Mouse (Mus musculus) thymus, postnatal 0 days (tissue): ENCODE results near the gene Pskh1. TPM values are rescaled to one million over a fixed set of nuclear protein-coding genes. Genes with fewer than 3 reads are reported as not detected.
A peak's percentile ranks its signal among the peaks of the same experiment; 100 is the strongest.

Source experiments
- DNase-seq: peaks from one replicate; pipeline ENCODE4 v3.0.0-alpha.2; 2015; ENCODE audit warnings: low spot score
- polyA plus RNA-seq: library from polyadenylated mRNA; unstranded; fragments of >200 nt; fragmentation: Nextera tagmentation; extraction: Ambion mirVana; gene quantifications from 2 replicates; pipeline ENCODE4 v1.2.1, GENCODE M21; 2015

The Pskh1 gene
- polyA plus RNA-seq = 18.4 and 21.6 TPM in 2 replicates

DNA sequence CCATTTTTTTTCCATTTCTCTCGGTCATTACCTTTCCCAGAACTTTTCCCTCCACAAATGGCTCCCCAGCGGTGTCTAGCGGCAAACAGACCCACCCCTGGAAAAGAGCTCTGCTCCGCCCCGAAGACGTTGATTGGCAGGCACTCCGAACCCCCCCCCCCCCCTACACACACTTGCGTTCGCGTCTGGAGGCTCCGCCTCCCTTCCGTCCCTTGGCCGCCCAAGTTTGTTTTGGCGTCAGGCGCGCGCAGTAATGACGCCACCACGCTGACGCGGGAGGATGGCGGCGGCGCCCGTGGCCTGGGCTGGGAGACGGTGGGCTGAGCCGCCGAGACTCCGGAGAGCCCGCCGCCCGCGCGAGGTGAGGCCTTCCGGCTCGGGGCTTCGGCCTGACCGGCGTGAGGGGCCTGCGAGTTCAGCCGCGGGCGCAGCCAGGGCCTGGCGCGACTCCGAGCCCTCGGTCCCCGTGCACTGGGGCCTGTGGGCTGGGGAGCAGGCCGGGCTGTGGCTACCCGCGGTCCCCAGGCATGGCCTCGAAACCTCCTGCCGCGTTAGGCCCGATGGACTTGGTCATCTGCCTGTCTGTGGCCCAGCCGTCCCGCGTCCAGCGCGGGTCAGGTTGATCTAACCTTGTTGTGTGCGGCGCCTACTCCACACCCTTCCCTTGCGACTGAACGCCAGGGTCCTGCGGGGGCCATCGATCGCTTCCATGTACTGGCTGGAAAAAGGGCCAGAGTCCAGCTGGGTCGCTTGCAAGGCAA is at the start of gene Pskh1:
Pskh1 (plus strand) TSS at position 262 of the 761 bp plus-strand sequence.
- DNase-seq = peak; percentile 95

DNA sequence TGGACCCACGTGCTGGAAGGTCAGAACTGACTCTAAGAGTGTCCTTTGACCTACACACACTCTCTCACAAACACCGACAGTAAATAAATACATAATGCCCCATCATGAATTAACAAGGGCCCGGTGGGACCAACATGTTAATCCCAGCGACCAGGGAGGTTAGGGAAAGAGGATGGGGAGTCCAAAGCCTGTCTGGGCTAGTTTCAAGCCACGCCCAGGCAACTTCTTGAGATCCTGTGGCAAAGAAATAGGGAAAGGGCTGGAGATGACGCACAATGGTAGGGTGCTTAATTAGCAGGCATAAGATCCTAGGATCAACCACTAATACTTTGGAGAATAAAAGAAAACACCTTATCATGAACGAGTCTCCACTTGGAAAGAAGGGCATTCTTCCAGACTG is 49.6 kb upstream of the Pskh1 start:
- DNase-seq = no peak

DNA sequence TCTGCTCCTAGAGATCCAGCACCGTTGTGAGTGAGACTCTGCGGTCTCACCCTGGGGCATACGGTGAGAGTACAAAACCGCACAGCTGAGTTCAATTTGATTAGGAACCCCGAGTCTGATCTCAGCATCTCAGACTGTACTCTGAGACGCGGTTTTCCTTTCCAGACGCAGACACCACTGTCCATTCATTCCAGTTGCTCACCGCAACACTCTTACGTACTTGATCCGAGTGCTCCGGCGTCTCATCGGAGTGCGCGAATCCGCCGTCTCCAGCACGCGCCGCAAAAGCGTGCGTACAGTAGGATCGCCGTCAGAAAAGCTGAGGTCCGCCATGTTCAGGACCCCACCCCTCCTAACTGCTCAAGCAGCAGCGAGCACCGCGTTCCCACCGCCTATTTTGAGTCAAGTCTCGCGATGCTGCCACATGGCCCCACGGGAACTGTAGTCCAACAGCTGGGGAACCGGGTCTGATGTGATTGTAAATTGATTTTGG is 48.5 kb upstream of the Pskh1 start:
- DNase-seq = peak; percentile 92

DNA sequence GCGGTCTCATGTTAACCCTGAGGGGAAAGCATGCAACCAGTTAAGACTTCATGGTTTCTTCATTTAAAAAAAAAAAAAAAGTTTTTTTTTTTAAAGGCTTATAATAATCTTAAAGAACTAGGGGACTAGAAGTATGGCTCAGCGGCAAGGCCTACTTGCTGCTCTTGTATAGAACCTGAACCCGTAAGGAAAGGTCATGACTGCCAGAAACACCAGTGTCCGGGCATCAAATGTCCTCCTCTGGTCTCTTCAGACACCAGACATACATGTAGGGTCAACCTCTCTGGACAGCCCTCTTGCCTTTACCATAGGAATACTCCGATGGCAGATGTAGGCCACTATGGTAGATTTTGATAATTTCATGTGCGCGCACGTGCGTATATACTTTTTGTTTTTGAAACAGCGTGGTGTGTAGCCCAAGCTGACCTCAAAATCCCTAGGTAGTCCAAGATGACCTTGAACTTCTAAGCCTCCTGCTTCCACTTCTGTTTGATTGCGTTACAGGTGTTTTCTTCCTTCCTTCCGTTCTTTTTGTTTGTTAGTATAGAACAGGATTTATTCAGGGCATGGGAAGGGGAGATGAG is 48.0 kb upstream of the Pskh1 start:
- no peak for DNase-seq

DNA sequence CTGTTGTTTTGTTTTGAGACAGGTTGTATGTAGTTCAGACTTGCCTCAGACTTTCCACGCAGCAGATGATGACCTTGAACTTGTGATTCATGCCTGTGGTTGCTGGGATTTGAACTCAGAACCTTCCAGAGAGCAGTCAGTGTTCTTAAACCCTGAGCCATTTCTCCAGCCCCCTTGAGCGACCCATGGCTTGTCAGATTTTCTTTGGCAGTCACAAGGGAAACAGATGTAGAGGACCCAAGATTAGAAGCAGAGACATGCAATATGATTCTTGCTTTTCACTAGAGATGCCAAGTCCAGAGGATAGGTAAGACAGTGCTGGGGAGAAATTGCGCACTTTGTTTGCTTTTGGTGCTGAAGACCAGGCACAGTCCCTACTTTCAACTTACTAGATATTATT is 47.1 kb upstream of the Pskh1 start, which contains the start of gene Cenpt:
Cenpt (minus strand) TSS at position 101 of the 400 bp plus-strand sequence.
- no peak for DNase-seq

DNA sequence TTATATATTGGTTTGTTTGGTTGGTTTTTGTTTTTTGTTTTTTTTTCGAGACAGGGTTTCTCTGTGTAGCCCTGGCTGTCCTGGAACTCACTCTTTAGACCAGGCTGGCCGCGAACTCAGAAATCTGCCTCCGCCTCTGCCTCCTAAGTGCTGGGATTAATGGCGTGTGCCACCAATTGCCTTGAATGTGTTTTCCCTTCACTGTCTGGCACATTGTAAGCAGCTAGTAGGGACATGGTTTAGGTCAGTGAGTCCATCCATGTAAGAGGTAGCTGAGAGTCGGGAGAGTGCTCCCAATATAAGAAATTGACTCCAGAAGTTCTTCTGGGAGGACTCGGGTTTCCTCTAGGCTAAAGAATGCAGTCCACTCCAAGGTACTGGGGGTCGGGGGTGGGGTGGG is 45.9 kb upstream of the Pskh1 start:
- DNase-seq = no peak

DNA sequence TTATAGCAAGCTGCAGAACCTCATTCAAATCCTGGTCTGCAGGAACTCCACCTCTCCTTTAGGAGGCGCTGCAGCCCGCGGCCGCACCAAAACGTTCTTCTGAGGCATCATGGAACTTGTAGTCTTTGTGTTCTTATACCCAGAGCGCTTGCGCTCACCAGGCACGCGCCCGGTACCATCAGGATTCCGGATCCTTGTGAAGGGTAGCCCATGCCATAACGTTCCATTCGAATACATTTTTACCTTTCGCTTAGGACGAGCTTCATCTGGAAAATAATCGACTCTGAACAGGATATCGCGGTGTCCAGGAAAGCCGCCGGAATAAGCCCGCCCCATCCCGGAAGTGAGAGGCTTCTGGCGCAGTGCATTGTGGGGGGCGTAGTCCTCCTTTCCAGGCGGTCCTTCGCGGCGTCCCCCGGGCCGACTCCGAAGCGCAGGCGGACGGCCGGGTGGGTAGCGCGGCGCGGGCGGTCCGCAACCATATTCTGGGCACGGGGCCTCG is 45.5 kb upstream of the Pskh1 start, which contains the start of gene Thap11:
Thap11 (plus strand) TSS at position 418 of the 502 bp plus-strand sequence.
- peak; percentile 95 for DNase-seq

DNA sequence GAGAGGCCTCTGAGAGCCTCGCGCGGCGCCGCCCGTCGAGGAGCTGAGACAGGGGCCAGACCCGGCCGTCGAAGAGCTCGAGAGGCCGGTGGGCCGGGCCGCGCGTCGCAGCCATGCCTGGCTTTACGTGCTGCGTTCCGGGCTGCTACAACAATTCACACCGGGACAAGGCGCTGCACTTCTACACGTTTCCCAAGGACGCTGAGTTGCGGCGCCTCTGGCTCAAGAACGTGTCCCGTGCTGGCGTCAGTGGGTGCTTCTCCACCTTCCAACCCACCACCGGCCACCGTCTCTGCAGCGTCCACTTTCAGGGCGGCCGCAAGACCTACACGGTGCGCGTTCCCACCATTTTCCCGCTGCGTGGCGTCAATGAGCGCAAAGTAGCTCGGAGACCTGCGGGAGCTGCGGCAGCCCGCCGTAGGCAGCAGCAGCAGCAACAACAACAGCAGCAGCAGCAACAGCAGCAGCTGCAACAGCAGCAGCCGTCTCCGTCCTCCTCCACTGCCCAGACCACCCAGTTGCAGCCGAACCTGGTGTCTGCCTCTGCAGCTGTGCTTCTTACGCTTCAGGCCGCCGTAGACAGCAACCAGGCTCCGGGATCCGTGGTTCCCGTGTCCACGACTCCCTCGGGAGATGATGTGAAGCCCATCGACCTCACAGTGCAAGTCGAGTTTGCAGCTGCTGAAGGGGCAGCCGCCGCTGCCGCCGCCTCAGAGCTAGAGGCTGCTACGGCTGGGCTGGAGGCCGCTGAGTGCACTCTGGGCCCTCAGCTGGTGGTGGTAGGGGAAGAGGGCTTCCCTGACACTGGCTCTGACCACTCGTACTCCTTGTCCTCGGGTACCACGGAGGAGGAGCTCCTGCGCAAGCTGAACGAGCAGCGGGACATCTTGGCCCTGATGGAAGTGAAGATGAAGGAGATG is 44.7 kb upstream of the Pskh1 start:
- peak; percentile 29 for DNase-seq

DNA sequence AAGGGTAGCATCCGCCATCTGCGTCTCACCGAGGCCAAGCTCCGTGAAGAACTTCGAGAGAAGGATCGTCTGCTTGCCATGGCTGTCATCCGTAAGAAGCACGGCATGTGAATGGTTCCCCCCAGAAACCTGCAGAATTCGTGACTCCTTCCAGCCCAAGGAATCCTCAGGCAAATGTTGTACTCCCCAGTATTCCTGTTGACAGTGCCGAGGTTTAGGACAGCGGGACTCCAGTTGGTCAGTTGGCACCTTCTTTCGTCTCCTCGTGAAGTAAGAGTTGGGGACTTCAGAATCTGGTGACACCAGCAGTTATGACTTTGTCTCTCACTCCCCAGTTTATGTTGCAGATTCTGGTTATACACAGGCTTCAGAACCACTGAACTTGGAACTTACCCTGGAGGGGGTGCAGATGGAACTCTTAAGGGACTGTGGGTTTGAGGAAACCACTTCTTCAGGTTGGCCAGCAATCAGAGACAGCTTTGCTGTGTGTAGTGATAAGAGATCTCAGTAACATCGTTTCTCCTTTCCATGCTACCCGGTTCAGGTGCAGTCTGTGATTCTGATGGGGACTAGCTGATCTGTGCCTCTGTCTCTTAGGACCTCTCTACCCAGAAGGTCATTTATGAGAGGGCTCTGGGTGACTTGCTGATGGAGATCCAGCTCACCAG is 43.9 kb upstream of the Pskh1 start:
- DNase-seq = peak; percentile 9

DNA sequence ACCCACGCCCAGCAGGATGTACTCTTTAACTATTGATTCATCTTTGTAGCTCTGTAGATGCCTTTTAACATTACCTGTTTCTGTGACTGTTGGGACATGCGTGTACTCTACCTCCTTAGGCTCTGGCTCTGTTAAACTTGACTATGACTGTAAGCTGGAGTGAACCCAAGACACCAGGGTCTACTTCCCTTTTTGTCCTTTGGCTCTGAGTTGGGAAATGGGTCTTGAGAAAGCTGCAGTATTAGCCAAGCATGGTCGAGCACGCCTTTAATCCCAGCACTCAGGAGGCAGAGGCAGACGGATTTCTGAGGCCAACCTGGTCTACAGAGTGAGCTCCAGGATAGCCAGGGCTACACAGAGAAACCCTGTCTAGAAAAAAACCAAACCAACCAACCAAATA is 41.7 kb upstream of the Pskh1 start:
- DNase-seq = no peak

DNA sequence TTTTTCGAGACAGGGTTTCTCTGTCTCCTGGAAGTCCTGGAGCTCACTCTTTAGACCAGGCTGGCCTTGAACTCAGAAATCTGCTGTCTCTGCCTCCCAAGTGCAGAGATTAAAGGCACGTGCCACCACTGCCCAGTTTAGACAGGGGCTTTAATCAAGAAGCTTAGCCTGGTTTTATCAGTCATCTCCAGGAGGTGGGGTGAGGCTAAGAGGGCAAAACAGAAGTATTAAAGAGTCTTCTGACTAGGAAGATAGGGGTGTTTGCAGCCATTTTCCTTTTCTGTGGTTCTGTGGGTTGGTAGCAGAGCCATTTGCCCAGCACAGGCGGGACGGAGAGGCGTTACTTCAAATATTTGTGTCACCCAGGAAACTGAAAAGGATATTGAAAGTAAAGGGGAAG is 40.9 kb upstream of the Pskh1 start:
- no peak for DNase-seq

DNA sequence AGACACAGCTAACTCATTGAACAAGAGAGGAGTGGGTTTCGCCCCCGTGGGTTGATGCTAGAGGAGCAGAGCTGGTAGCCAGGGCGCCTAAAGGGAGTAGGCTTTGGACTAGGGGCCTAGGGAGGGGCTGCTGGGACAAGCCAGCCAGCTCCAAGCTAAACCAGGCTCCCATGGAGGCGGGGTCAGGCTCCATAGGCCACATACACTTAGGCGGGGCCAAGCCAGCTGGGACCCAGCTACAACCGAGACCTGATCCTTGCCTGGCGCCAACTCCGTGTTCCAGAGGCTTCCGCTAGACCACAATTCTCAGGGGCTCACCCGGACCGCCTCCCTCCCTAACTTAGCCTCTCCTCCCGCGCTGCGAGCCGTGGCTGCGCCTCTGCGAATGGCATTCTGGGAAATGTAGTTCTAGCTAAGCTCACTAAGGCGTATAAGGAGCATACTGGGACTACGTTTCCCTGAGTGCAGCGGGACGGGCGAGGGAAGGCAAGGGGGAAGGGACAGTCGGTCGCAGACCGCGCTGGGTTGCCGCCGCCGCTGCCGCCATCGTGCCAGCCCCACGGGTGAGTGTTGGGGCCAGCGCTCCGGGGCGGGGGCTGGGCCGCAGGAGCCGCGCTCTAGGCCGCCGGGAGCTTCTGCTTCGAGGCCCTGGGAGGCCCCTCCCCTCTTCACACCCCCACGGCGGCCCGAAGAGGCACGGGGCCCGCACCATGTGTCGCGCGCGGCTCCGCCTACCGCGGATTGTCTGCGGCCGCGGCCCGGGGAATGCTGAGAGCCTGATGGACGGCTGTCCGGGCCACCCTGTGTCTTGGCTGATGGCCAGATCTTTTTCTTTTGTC is 39.9 kb upstream of the Pskh1 start, which contains the start of gene Nutf2:
Nutf2 (plus strand) TSS at position 438 of the 839 bp plus-strand sequence.
- peak; percentile 96 for DNase-seq

DNA sequence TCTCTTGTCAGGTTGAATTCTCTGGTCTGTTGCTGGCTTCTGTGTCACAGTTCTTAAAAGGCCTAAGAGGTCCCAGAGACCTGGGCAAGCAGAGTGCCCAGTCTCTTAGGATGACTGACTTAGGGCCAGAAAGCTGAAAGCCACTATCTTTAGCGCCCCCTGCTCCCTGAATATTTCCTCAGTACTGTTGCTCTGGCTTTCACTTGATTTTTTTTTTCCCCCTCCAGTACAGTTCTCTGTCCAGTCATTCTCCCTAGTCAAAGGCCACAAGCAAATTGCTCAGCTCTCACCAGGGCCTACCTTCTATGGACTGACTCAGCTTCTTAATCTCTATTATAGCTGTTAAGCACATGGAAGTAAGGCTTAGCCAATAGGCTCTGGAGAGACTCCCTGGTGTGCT is 38.3 kb upstream of the Pskh1 start:
- no peak for DNase-seq

DNA sequence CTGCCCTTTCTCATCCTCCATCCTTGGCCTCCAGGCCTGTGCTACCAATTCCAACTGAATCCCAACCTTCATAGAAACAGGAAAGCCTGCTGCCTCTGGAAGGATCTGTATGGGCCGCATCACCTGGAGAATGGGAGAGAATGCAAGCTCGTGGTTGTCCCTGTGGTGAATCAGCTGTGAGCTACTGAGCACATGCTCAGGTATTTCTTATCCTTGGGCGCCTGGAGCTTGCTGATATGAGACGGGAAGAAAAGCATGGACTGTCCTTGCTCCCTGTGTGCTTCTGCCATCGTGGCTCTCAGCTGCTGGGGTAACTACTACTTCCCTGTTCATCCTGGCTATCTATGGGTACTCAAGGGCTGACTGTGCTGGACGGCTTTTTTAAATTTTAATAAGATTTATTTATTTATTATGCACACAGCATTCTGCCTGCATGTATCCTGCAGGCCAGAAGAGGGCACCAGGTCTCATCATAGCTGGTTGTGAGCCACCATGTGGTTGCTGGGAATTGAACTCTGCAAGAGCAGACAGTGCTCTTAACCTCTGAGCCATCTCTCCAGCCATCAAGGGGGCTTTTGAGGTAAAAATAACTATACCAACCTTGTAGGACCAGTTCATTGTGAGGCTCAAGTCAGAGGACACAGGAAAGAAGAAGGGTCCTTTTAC is 33.7 kb upstream of the Pskh1 start:
- DNase-seq = peak; percentile 8

DNA sequence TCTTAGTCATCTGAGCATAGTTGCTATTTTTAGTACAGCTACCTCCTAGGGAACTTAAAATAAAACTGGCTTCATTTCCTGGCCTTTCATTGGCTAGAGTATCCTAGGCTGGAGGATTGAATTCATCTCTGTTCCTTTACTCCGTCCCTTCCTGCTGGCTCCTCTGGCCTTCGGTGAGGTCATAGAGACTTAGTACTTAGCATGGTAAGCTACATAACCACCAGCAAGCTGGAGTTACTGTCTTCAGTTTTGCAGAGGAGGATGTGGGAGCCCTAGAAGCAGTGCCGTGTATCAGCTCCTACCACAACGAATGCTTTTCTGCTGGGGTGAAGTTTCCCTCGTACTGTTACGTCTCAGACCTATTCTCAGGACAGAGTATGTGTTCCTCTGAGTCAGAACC is 25.9 kb upstream of the Pskh1 start:
- no peak for DNase-seq

DNA sequence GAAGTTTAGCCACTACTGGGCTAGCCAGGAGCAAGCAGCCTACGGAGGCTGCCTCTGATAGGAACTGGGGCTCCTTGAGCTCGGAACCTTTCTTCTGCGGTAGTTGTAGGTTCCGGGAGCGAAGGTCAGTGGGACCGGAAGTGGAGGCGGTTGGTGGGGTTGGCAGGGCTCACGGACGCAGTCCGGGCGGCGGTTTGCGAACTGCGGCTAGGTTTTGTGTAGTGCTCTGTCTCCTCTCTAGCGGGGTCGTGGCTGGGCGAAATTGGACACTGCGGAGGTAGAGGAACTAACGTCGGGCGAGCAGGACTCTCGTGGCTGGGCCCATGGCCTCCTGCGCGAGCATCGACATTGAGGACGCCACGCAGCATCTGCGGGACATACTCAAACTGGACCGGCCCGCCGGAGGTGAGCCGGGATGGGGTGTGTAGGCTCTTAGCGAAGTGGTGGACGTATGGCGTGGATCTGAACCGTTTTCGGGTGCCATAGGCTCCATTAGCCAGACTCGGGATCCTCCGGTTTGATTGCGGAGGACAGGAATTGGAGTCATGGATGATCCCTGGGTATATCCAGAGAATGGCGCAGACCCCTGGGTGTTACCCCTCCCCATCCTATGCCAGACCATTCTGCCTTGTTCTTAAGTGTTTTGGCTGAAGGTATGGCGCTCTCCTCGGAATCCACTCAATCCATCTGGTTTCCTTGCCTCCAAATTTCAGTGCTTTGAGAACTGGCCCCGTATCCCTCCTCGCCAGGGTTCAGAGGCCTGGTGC is 19.3 kb upstream of the Pskh1 start, which contains the start of gene Edc4:
Edc4 (plus strand) TSS at position 128 of the 767 bp plus-strand sequence.
- DNase-seq = peak; percentile 86

DNA sequence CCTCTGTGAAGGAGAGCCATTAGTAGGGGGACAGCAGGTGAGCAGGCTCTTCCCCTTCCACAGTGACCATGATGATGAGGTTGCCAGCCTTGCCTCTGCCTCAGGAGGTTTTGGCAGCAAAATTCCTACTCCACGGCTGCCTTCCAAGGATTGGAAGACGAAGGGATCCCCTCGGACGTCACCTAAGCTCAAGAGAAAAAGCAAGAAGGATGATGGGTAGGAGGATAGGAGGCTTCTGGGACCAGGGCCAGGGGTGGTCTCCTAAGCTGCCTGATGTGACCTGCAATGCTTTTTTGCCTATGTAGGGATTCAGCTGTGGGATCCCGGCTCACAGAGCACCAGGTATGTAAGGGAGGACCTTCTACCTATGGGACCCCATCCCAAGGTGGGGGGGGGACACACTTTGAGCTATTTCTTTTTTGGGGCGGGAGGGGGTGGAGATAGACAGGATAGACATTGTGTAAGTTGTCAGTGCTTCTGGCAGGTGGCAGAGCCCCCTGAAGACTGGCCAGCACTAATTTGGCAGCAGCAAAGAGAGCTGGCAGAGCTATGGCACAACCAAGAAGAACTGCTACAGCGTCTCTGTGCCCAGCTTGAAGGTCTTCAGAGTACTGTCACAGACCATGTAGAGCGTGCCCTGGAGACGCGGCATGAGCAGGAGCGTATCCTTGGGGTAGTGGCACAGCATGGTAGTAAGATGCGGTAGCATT is 10.3 kb upstream of the Pskh1 start:
- no peak for DNase-seq

DNA sequence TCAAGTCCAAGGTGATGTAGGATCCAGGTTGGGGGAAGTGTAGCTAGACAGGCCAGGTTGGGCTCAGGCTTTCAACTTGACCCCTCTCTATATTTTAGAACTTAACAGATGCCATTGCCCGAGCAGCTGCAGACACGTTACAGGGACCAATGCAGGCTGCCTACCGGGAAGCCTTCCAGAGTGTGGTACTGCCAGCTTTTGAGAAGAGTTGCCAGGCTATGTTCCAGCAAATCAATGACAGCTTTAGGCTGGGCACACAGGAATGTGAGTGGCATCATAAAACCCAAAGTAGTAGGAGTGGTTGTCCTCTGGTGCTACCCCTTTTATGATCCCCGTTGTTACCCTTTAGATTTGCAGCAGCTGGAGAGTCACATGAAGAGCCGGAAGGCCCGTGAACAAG is 9.4 kb upstream of the Pskh1 start:
- DNase-seq = no peak
